12 mouse cellular contexts compared by ENCODE assay signal in the genomic region with DNA sequence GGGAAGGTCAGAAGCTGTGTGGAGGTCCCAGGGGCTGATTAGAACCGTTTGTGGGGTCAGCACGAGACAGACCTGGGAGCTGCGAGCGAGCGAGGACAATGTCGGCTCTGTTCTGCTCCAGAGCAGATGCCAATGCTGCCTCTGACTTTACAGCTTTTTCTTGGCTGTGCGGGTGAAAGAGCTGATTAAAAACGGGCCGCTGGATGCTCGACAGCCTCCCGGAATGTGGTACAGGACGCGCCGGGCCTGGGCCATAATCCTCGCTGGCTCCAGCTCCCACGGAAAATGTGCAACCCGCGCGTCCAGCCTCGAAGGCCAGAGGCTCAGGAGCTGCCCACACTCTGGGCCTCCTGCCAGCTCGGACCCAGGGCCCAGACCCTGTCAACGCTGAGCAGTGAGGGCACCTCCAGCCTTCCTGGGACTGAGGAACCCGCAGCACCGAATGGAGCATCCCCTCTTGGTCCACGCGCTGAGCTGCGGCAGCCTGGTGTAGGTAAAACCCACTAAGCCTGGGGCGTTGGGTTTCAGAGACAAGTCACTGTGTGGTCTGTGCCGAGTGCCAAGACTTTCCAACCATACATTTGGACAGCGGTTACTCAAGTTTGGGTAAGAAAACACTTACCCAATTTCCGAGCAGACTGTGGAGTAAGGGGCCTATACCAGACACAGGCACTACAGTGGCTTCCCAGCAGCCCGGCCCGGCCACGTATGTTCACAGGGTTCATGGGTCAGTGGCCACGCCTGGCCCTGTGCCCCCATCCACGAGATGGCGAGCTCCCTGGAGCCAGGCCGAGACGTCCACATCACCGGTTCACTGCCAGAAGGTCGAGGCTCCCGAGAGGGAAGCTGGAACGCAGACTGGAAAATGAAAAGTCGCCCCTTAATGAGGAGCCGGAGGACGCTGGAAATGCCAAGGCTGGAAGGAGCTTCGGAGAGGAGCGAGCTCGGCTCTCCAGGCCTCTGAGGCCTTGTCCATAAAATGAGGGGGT.
DNase-seq lines count a peak whose midpoint lies in the region; ATAC-seq lines count a peak whose summit lies in the region.
"Had no signal": no experiment of that assay in that cellular context is flagged by ENCODE, and none has a peak within 500 bp of the region (broad histone marks: within the 10 kb centered on the region; RNA-seq: fewer than 3 reads in every experiment).

No protein-coding gene starts in this region.

- intact Hi-C loops in heart, postnatal 36 days (cut with DNase I) = no loop called here

- H3K4me1 ChIP-seq in heart, embryonic 13.5 days = peaks cover 14% of the 10 kb centered on the region; the same call in 1 of the 2 replicates
- no peaks in the 10 kb centered on the region for H3K4me1 ChIP-seq in midbrain, embryonic 12.5 days
- peaks cover 6% of the 10 kb centered on the region; the same call in 1 of the 2 replicates for H3K4me1 ChIP-seq in midbrain, embryonic 10.5 days
- H3K4me1 ChIP-seq: liver, embryonic 15.5 days had no signal

- no peak; the same call in 1 of the 2 replicates for ATAC-seq in heart, embryonic 13.5 days (ENCODE audit: extremely low read depth, insufficient number of reproducible peaks, low FRiP score, low TSS enrichment)
- ATAC-seq in midbrain, embryonic 12.5 days (ENCODE audit: low FRiP score, low read depth) = no peak
- ATAC-seq: forebrain, embryonic 16.5 days had no signal

- H3K9ac ChIP-seq in heart, embryonic 13.5 days = no peak overlapping the region
- no peak overlapping the region for H3K9ac ChIP-seq in midbrain, embryonic 12.5 days (replicated peaks)
- H3K9ac ChIP-seq: liver, embryonic 15.5 days had no signal

- DNase-seq in heart, postnatal 36 days = no peak
- DNase-seq in midbrain, embryonic 10.5 days (ENCODE audit: low spot score) = no peak
- peak; percentile 62 for DNase-seq in forelimb bud, embryonic 11.5 days (ENCODE audit: low read depth, low spot score)
- peak; percentile 66 for DNase-seq in testis, postnatal 10 days (ENCODE audit: low spot score)
- DNase-seq in urinary bladder, postnatal 14 days (ENCODE audit: low spot score) = no peak
- no peak for DNase-seq in layer of hippocampus, postnatal 14 days (ENCODE audit: low spot score in 2 of 2)
- DNase-seq: cerebellum, adult 8-10 months; right cerebral cortex, postnatal 4 days had no signal

- H3K36me3 ChIP-seq in heart, embryonic 13.5 days = no peaks in the 10 kb centered on the region
- no peaks in the 10 kb centered on the region for H3K36me3 ChIP-seq in midbrain, embryonic 12.5 days
- no peaks in the 10 kb centered on the region for H3K36me3 ChIP-seq in midbrain, embryonic 10.5 days
- H3K36me3 ChIP-seq: liver, embryonic 15.5 days had no signal

- 0 out of 2 replicates have a peak, but pooled peaks cover 3% of the 10 kb centered on the region for H3K9me3 ChIP-seq in heart, embryonic 13.5 days
- H3K9me3 ChIP-seq in midbrain, embryonic 12.5 days = no peaks in the 10 kb centered on the region
- no peaks in the 10 kb centered on the region for H3K9me3 ChIP-seq in midbrain, embryonic 10.5 days (replicated peaks)
- H3K9me3 ChIP-seq: liver, embryonic 15.5 days had no signal

- no peak overlapping the region for H3K4me2 ChIP-seq in heart, embryonic 13.5 days
- no peak overlapping the region for H3K4me2 ChIP-seq in midbrain, embryonic 12.5 days (replicated peaks)
- H3K4me2 ChIP-seq: liver, embryonic 15.5 days had no signal

- H3K27me3 ChIP-seq in heart, embryonic 13.5 days (replicated peaks) = no peaks in the 10 kb centered on the region
- H3K27me3 ChIP-seq in midbrain, embryonic 12.5 days = no peaks in the 10 kb centered on the region
- H3K27me3 ChIP-seq in midbrain, embryonic 10.5 days (ENCODE audit: low read depth, poor library complexity, severe bottlenecking) = no peaks in the 10 kb centered on the region
- H3K27me3 ChIP-seq: liver, embryonic 15.5 days had no signal

- H3K27ac ChIP-seq in heart, embryonic 13.5 days (replicated peaks) = peak overlapping the region; percentile 54
- 0 out of 2 replicates have a peak overlapping the region, but pooled peaks have one; percentile 4 for H3K27ac ChIP-seq in midbrain, embryonic 12.5 days (replicated peaks)
- H3K27ac ChIP-seq in midbrain, embryonic 10.5 days (replicated peaks) = no peak overlapping the region; the same call in 1 of the 2 replicates
- H3K27ac ChIP-seq: liver, embryonic 15.5 days had no signal

- no peak overlapping the region for H3K4me3 ChIP-seq in heart, embryonic 13.5 days
- no peak overlapping the region for H3K4me3 ChIP-seq in midbrain, embryonic 12.5 days
- H3K4me3 ChIP-seq in midbrain, embryonic 10.5 days = no peak overlapping the region
- H3K4me3 ChIP-seq: liver, embryonic 15.5 days had no signal

- WGBS in heart, embryonic 13.5 days = 73% methylated on average over 49 of the region's 49 CpGs
- WGBS in midbrain, embryonic 12.5 days = 75% methylated on average over 49 of the region's 49 CpGs
- 78% methylated on average over 49 of the region's 49 CpGs for WGBS in midbrain, embryonic 10.5 days

Comparison
In these comparisons a context has a peak if more than half of its experiments do, and no peak if none do; other contexts are left out.
1. DNase-seq: peak in forelimb bud, embryonic 11.5 days (single experiment) and testis, postnatal 10 days (single experiment); none in heart, postnatal 36 days (0 of 2), midbrain, embryonic 10.5 days (single experiment), urinary bladder, postnatal 14 days (single experiment) and layer of hippocampus, postnatal 14 days (0 of 2).